Mouse (Mus musculus) 416B (cell line): ENCODE measurements around the gene Epha4.

Source experiments
- DNase-seq: peaks from one replicate; pipeline ENCODE4 v3.0.0; 2011; ENCODE audit warnings: low read depth

The Epha4 gene

DNA sequence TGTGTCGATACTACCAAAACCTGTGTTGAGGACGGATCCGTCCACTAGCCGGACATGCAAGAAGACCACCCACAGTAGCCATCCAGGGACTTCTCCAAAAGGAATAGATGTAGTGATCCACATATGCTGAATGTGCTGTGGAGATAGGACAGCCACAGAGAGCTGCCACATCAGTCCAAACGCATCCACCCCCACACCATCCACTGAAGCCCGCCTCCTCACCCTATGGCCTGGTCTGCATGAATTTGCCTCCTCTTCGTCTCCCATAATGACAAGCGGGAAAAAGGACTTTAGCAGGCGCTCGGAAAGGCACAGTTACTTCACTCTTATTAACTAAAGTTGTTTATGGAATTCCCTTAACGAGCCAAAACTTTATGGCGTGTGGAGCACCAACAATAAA lies 68.5 kb downstream of the Epha4 start:
- no peak for DNase-seq

DNA sequence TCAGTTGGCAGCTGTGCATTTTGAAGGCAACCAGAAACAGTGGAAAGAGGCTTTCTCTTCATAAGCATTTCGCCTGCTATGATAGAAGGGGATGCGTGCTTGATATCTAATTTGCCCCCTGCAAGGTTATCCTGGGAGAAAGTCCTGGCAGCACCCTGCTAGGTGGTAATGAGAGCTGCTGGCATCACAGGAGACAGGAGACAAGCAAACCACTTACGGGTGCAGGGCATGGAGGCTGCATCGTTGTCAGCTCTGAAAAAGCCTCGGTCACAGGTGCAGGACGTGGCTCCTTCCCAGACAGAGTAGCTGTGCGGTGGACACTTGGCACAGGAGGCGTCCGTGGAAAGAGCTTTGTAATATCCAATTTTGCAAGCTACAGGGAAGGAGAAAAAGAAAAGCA lies 70.2 kb downstream of the Epha4 start:
- no peak for DNase-seq

DNA sequence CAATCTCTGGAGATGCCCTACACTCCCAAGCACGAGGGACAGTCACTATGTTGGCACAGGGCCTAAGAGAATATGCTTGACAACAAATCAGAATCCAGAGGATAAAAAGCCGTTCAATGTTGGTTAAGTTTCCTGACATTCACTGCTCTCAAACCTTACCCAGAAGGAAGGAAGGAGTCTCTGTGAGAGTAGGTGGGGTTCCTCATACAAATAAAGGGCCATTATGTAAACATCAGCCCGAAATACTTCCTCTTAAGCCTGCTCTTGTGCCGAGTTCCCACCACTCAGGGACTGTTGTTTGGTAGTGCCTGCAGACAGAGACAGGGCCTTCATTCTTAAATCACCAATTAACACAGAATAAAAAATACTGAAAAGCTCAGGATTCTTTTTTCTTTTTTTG lies 72.9 kb downstream of the Epha4 start:
- no peak for DNase-seq

GRCm38 (mm10) chr1:77441401-77441800 lies 73.5 kb downstream of the Epha4 start:
- DNase-seq, result no peak

GRCm38 (mm10) chr1:77440512-77440911 lies 74.4 kb downstream of the Epha4 start:
- DNase-seq, result no peak

DNA sequence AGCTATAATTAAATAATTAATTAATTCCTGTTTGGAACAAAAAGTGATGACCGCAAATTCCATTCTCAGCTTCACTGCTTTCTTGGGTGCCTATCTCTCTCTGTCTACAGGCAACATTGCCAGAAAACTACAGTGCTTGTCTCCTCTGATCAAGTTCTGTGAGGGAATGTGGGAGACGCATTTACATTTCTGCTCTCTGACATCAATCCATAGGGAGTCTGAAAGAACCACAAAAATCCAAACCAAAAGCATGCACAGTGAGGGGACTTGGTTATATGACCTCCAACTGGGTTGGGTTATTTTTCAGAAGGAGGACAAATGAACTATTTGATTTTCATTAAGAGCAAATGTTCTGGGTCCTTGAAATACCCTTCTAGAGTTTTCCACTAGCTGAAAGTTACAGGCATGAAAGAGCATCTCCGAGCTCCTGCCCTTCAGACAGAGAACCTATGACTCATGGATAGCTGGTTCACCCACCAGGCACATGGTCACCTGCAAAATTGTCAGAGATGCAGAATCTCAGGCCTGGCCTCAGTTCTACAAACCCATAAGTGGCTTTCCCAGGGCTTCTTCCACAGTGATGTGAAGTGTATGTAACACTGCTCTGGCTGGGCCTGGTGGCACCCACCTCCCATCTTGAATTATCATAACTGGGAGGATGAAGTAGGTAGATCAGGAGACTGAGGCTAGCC lies 75.4 kb downstream of the Epha4 start:
- DNase-seq, result no peak

GRCm38 (mm10) chr1:77438639-77439038 lies 76.2 kb downstream of the Epha4 start:
- no peak for DNase-seq

DNA sequence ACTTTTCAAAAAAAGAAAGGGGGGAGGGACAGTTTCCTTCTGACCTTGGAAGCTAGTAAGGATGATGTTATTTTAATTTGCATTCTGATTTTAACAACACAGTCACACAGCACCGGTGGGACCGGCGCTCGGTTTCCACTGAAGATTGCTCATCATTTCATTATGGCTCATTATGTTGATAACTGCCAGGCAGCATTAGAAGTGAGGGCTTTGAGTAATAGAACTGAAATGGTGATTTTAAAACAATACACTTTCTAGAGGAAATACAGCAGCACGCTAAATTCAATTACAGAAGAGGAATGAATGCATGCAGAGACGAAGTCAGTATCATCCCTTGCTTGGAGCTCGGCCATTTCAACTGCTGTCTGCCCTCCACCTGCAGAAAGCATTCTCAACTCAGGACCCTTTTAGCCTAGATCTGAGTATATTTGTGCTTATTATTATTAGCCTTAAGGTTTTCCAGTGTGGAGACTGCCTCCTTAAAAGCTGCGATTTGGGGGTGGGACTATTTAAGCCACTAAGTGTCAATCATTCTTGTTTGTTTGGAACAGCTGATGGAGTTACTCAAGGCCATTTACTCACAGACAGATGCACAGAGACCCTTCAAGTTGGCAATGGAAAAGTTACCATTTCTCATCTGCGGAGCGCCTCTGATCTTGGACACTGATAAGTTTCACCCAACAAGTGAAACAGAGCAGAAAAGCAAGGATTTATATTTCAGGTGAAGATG lies 76.8 kb downstream of the Epha4 start:
- no peak for DNase-seq

DNA sequence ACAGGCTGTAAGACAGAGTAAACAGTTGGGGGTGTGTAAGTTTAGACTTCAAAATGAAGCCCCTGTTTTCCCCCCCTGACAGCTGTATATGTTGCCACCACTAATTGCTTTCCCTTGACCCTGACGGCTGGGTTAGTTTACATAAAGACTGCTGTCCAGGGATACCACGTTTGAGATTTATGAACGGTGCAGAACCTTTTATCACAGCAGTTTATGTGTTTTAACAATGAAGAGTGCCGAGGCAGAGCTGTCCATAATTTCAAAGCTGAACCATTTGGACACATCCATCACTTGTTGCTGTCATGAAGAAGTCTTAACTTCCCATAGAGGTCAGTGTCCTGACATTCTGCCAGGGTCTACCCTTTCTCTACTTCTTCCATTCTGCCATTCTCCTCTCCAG lies 79.8 kb downstream of the Epha4 start:
- DNase-seq, result no peak

DNA sequence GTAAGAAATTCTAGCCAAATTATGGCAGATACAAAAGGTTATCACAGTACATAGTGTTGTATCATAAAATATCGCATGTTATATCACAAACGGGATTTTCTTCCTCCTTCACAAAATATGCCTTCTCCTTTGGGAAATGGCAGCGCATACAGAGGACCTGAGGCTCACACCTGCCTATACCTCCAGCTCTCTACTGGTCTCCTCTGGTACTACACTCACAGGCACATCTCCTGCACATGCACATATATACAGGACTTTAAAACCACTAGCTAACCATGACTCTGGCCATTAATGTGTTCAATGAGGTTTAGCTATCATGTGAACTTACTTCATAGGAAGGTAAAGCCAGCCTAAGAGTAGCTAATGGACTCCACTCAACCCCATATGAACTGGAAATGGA lies 81.7 kb downstream of the Epha4 start:
- no peak for DNase-seq

GRCm38 (mm10) chr1:77432489-77432888 lies 82.4 kb downstream of the Epha4 start:
- no peak for DNase-seq

GRCm38 (mm10) chr1:77429174-77429573 lies 85.7 kb downstream of the Epha4 start:
- DNase-seq, result no peak

DNA sequence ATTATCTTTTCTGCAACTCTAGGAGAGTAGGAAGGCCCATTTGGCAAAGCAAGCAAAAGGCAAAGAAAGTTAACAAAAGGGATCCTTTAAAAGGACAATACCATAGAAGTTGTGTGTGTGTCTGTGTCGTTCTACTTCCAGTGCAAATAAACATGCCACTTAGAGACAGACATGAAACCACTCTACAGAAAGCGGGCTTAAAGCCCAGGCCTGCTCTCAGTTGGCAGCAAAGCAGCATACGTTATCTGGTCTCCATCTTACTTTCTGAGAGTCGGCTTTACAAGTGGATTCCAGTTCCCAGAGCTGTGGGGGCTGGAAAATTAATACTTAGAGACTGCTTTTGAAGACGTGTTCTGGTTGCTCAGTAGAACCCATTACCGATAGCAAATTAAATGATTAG lies 87.9 kb downstream of the Epha4 start:
- no peak for DNase-seq

- no peak for DNase-seq
These were observed 89.7 kb downstream of the Epha4 start for GRCm38 (mm10) chr1:77425171-77425570.

DNA sequence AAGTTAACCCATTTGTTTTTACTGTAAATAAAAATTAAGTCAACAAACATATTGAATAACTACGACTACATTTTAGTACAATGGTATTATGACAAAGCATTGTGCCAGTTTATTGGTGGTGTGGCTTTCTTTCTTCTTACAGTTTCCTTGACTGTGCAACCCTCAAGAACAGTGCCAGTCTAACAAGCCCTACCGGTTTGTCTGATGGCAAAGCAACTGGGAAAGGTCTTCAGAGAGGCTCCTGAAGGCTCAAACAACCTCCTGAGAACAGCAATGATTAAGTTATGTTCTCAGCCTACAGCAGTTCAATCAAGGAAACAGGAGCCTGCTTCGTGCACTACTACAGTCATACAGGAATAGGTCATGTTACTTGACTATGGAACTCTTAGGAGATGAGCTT lies 93.8 kb downstream of the Epha4 start:
- no peak for DNase-seq

- DNase-seq, result no peak
These were observed 94.5 kb downstream of the Epha4 start for GRCm38 (mm10) chr1:77420348-77420747.

GRCm38 (mm10) chr1:77416872-77417271 lies 98.0 kb downstream of the Epha4 start:
- DNase-seq, result no peak

DNA sequence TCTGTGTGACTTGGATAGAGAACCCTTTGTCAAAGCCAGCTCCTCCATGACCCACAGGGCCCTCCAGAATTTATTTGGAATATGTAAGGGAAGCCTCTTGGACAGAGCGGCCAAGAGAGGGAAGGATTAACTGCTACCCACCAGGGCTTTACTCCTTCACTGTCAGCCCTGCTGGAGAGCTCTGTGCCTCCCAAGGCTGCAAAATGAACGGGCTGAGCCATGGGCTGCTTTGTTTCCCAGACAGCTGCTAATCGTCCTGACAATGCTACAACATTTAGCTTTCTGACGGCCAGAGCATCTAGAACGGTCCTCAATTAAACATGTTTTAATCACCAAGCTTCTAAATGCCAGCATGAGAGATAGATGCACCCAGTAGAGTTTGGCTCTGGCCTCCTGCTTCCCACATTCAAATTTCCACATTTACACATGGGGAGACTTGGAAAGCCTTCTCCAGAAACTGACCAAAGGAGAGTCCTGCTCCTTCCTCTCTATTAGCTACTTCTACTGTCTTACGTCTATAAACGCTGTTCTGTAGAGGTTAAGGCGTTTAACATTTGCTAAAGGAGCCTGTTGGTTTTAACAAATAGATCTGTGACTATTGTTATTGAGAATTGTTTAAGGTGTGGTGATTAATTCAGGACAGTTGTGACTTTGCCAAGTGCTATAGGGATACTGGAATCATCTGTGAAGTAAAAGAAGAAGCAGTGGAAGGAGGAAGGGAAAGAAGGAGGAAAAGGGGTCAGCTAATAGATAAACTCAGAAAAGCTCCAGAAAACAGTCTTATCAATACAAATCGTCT lies 101.8 kb downstream of the Epha4 start:
- DNase-seq, result no peak

DNA sequence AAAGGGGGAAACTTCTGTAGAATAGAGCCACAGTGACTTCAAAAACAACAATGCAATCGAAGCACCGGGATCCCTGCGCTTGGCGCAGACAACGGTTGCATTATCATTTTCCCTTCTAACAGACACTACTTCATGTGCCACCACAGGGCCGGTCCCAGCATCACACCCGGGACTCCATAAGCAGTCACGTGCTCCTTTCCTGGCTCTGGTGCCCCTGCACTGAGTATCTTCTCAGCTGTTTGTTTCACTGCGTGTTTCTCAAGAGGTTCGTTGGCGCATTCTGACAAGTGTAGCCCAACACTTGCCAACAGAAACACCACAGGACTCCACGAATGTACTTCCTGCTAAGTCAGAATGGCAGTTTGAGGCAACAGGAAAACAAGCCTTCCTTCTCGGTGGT lies 102.6 kb downstream of the Epha4 start:
- DNase-seq, result no peak

GRCm38 (mm10) chr1:77411222-77411621 lies 103.7 kb downstream of the Epha4 start:
- DNase-seq, result no peak

DNA sequence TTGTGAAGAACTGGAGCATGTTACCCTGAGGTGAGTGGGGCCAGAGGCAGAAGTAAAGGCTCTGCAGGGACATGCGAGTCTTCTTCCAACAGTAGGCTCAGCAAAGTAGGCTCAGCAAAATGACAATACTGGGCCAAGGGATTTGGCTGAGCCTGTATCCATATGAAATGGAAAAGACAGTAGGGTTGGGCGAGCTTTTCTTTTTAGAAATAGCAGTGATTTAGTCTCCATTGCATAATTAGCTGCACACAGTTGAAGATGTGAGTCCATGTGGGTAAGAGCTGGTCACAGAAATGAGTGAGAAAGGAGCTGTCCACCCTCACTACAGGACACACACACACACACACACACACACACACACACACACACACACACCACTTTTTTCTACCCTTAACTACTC lies 104.2 kb downstream of the Epha4 start:
- DNase-seq, result no peak

DNA sequence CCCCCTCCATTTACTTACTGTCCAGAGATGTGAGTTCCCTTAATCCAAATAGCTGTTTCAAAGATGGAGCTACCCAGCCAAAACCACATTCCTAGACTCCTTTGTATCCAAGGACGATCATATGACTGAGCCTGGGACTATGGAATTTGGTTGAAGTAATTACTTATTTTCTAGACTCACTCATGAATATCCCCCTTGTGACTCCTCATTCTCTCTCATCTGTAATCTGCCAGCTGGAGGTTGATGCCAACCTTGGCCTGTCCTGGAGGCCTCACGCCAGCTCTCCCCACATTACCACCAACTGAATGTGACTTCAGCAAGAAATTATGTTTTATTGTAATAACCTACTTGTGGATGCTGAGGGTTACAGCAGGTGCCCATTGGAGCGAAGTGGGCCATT lies 104.7 kb downstream of the Epha4 start:
- DNase-seq, result no peak

DNA sequence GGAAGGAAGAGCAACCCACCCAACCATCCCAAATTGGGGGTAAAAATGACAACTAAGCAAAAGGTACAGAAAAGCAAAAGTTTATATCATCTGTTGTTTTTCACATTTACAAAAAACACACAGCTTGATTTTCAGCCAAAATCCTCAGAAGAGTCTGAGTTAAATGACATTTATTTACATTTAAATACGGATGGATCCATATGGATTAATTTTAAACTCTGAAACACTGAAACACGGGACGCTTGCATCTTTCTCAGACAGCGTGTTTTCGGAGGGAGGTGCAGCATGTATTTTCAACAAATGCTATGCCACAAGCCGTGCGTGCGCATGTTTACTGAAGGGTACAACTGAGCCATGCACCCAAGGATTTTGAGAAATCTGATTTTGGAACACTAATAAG lies 105.4 kb downstream of the Epha4 start:
- no peak for DNase-seq
